Mouse (Mus musculus) kidney, adult 18-20 months (tissue): ENCODE data around the gene Ryr2.
"Not testable (repeated sequence)": the region's sequence is repeated elsewhere in the genome, so short reads cannot be mapped to it uniquely, and the experiment has no call there.

Experiments
- DNase-seq: peaks from one replicate; pipeline ENCODE4 v3.0.0; 2021

Ryr2 gene

DNA sequence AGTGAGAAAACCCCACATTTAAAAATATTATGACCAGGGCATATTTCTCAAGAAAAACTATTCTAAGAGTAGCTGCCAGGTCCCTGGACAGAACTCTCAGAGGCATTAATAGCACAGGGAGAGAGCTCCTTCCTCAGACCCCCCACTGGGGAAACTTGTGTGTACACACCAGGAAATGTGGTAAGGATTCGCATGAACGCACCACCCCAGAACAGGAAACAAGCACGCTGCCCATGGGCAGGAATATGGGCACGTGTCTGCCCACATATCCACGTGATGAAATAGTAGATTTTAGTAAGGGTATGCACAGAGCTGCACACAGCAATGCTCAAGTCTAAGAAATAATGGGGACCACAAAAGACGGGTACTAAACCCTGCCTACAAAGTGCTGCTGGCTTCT, 72.8 kb downstream of the Ryr2 start:
- DNase-seq: no peak

DNA sequence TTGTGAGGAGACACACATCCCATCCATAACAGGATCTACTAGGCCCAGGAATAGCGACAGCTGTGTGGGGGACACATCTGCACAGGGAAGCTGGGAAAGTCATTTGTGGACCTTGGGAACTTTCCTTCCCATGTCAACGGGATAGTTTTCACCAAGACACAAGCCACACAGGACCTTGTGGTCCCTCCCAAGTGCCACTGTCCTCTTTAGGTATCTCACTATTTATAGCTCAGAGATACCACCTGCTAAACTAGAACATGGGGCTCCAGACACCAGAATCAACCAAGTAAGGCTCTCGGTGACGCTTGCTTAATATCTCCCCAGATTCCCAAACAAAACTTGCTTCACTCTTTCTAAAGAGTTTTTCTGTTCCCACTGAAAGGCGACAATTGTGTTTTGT, 73.5 kb downstream of the Ryr2 start:
- no peak for DNase-seq

GRCm38 (mm10) chr13:12029841-12030240, 76.9 kb downstream of the Ryr2 start:
- DNase-seq: no peak

- DNase-seq: no peak
Observed at GRCm38 (mm10) chr13:12029326-12029725, 77.4 kb downstream of the Ryr2 start.

DNA sequence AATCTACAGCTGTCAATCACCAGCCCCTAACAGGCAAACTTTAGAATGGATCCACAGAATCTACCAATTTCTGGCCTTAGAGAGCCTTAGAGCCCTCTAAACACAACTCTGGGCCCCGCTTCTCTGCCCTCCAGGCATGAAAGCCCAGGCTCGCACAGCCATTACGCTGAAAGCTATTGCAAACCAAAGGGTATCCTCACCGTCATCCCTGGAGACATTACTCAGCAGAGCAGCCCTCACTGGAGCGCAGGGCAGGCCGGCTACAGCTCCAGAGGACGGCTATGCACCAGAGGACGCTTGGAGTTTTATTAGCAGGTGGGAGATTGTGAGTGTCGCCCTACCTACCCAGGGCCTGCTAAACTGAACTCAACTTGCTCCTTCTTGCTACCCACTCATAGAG, 88.7 kb downstream of the Ryr2 start:
- DNase-seq: no peak

GRCm38 (mm10) chr13:12013986-12014385, 92.8 kb downstream of the Ryr2 start:
- no peak for DNase-seq

DNA sequence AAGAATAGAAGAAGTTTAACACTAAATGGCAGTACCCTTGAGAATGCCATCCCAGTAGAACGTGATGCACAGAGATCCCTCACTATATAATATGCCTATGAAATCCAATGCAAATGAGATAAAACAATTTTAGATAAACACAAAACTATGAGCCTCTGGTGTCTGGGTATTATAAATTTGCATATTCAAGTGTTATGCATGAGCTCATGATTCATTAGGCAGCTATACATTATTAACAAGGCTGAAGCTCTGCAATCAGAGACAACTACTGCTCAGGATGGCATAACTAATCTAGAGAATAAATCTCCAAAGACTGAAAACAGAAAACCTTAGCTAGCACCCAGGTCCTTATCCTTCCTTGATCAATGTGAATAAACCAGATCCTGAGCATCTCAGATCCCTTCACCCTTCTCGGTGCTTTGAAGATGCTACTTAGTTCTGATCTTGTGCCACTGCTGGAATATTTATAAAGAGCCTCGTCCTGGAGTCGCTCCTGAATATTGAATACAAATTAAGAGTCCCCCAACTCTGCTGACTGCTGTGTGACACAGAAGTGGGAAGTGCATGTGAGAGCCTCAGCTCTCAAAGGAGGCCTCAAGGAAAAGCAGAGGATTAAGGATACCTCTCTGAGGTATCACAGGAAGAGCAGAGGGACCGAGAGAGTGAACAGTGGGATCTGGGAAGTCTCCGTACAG, 97.6 kb downstream of the Ryr2 start:
- no peak for DNase-seq

DNA sequence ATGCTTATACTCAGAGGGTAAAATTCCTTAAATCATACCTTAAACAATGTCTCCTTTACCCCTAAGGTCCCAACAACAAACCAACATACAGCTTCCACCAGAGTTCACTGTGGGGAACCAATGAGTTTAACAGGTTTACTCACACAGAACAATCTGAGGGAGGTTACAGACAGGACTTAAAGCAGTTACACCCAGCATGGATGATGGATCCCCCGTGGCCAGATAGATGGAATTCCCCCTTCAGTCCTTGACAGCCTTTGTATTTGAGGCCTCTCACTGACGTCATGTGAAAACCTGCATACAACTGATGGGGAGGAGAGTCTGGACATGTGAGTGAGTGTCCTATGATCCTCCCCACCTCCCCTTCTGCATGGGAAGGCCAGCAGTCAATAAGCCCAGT, 99.2 kb downstream of the Ryr2 start:
- no peak for DNase-seq

DNA sequence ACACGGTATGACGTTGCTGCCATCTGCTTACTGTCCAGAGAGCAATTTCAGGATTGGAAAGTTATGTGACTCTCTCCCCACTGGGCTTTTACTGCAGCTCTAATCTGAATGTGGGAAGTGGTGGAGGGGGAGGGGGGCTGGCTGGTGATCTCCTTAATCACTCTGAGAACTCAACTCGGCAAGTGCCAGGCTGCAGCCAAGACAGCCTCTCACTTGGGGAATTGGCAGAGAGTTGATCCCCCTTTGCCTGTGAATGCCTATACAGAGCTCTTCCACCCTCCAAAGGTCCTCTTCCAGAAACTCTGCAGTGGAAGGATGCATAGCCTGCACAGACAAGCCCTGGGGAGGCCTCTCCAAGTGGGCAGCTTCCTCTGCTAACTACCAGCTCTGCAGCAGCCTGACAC, 104.9 kb downstream of the Ryr2 start:
- DNase-seq: no peak

GRCm38 (mm10) chr13:11999851-12000250, 106.9 kb downstream of the Ryr2 start:
- DNase-seq: no peak

DNA sequence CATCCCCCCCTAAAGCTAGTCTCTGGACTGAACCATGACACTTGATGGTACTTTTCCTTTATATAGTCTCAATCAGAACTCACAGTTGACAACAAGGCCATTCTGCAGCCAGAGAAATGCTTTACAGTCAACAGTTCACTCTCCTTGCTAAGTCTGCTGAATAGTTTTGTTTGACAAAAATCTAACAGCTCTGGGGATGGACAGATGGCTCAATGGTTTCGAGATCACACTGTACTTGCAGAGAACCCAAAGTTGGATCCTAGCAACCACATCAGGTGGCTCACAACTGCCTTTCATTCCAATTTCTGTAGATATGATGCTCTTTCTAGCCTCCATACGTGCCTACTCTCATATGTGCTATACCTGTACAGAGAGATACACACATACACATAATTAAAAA, 109.4 kb downstream of the Ryr2 start:
- no peak for DNase-seq

DNA sequence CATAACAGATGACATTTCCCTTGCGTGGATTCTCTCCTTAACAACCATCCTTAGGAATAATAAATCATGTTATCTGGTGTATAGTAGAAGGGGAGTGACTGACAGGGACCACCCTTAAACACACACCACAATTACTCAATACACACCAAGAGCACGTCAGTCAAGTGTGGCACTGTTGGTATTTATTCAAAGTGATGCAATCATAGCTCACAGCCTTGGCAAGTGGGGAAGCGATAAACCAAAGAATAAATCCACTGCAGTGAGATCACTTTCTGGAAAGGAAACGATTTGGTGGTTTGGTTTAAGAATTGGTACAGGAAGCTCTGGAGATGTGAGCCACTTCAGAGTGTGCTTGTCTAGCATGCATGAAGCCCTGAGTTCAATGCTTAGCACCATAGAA, 119.2 kb downstream of the Ryr2 start:
- DNase-seq: no peak

- DNase-seq: no peak
Observed at GRCm38 (mm10) chr13:11985056-11985455, 121.7 kb downstream of the Ryr2 start.

- DNase-seq: no peak
Observed at GRCm38 (mm10) chr13:11978997-11979396, 127.7 kb downstream of the Ryr2 start.

DNA sequence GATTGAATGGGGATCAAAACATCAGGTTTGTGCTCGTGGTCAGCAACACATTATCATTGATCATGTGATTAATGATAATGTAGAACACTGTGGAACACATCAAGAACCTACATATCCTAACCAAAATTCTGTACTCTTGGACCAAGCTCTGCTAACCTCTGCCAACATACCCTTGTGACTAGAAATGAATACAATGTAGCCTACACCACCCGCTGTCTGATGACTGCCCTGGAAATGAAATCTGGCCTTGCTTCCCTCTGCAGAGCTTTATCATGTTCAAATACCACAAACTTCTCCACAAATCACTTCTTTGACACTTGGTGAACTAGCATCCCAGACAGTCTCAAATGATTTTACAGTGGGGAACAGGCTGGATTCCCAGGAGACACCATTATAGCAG, 128.4 kb downstream of the Ryr2 start:
- DNase-seq: no peak

DNA sequence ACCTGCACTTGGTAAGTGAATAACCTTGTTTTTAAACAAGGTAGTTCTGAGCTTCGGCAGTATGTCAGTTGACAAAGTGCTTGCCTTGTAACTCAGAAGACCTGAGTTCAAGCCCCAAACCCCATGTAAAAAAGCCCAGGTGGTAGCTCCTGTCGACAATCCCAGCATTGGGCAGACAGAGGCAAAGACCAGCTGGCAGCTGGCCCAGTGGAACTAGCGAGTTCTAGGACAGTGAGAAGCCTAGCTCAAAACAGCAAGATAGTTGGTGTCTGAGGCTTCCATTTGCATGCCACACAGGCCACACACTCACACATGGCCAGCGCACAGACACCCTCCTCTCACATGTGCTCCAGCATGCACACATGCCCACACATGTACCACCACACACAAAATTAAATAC, 129.1 kb downstream of the Ryr2 start:
- DNase-seq: no peak

- no peak for DNase-seq
Observed at GRCm38 (mm10) chr13:11964391-11964790, 142.4 kb downstream of the Ryr2 start.

DNA sequence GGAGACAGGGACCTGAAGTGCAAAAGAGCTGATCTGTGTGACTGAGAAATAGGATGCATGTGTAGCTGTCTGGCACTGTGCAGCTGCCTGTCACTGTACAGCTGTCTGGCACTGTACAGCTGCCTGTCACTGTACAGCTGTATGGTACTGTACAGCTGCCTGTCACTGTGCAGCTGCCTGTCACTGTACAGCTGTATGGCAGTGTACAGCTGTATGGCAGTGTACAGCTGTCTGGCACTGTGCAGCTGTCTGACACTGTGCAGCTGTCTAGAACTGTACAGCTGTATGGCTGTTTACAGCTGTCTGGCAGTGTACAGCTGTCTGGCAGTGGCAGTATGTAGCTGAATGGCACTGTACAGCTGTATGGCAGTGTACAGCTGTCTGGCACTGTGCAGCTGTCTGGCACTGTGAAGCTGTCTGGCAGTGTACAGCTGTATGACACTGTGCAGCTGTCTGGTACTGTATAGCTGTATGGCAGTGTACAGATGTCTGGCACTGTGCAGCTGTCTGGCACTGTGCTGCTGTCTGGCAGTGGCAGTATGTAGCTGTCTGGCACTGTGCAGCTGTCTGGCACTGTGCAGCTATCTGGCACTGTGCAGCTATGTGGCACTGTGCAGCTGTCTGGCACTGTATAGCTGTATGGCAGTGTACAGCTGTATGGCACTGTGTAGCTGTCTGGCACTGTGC, 147.1 kb downstream of the Ryr2 start:
- DNase-seq: no peak

DNA sequence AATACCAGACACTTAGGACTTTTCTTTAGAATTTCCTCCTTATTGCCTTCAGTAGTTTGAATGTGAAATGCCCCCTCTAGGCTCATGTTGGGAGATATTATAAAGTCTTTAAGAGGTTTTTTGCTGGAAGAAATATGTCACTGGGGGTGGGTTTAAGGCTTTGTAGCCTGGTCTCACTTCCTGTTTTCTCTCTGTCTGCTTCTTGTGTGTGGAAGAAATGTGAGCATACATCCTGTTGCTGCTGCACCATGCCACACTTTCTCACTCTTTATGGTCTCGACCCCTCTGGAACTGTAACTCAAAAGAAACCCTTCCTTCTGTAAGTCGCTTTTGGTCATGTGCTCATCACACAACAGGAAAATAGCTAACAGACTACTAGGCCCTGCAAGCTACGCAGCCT, 147.9 kb downstream of the Ryr2 start:
- no peak for DNase-seq

GRCm38 (mm10) chr13:11958271-11958670, 148.5 kb downstream of the Ryr2 start:
- DNase-seq: no peak

DNA sequence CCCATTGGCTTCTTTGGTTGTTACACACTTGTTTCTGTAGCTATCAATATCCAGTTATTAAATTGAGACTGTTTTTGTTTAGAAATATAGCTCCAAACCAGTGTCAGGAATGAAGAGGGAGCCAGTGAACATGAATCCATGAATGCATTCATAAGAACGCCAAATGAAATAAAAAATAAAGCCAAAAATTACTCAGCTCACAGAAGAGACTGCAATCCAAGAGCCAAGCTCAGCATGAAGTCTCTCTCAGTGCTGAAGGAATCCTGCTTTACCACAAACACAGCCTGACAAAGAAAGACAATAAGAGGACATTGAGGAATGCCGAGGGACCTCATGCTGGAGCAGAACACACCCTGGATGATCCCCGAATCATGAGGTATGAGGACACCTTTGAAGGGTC, 154.8 kb downstream of the Ryr2 start:
- no peak for DNase-seq

- no peak for DNase-seq
Observed at GRCm38 (mm10) chr13:11945740-11946139, 161.0 kb downstream of the Ryr2 start.

GRCm38 (mm10) chr13:11941724-11942123, 165.0 kb downstream of the Ryr2 start:
- DNase-seq: no peak

GRCm38 (mm10) chr13:11934297-11935060, 172.3 kb downstream of the Ryr2 start:
- DNase-seq: not testable (repeated sequence)
